Mouse (Mus musculus) olfactory bulb, adult 2 months (tissue): ENCODE measurements around the gene Prr3. TPM values are rescaled to one million over a fixed set of nuclear protein-coding genes. Genes with fewer than 3 reads are reported as not detected.
A peak's percentile ranks its signal among the peaks of the same experiment; 100 is the strongest.
"Not testable (repeated sequence)": the region's sequence is repeated elsewhere in the genome, so short reads cannot be mapped to it uniquely, and the experiment has no call there.

Experiments used
- H3K27ac ChIP-seq: fragments of 200-500 bp; 2 replicates; pipeline ENCODE4 v1.5.1; 2012; ENCODE audit warnings: low read depth, low read length; ENCODE audit not compliant: insufficient read depth
- H3K4me1 ChIP-seq: fragments of 200-500 bp; 2 replicates; pipeline ENCODE4 v1.6.1; 2012; ENCODE audit warnings: low read length; ENCODE audit not compliant: control insufficient read depth, insufficient read depth
- H3K4me3 ChIP-seq: fragments of 200-500 bp; 2 replicates; pipeline ENCODE4 v1.5.1; 2012; ENCODE audit warnings: mild to moderate bottlenecking, low read depth, low read length, moderate library complexity; ENCODE audit not compliant: insufficient read depth
- CTCF ChIP-seq: fragments of 200-500 bp; IDR thresholded peaks from 2 replicates; pipeline ENCODE4 v1.5.1; 2012; ENCODE audit warnings: low read depth, mild to moderate bottlenecking, low read length, moderate library complexity; ENCODE audit not compliant: insufficient read depth
- POLR2A ChIP-seq: fragments of 200-500 bp; IDR thresholded peaks from 2 replicates; pipeline ENCODE4 v1.6.1; 2012; ENCODE audit warnings: mild to moderate bottlenecking, low read depth, low read length, moderate library complexity; ENCODE audit not compliant: insufficient read depth
- WGBS: fragments of 180-500 bp; shearing (Covaris S2); methylation state at CpG from one replicate; pipeline ENCODE4 v1.1.7; 2018; 5-methylcytosine and 5-hydroxymethylcytosine counted together
- polyA plus RNA-seq: library from polyadenylated mRNA; stranded (reverse); fragments of >200 nt; gene quantifications from 2 replicates; pipeline ENCODE4 v1.2.4, GENCODE M21; 2012; ENCODE audit warnings: low replicate concordance; ENCODE audit not compliant: missing spikeins, insufficient read depth, insufficient read length

Gene Prr3
- polyA plus RNA-seq, 1 experiment: not detected

DNA sequence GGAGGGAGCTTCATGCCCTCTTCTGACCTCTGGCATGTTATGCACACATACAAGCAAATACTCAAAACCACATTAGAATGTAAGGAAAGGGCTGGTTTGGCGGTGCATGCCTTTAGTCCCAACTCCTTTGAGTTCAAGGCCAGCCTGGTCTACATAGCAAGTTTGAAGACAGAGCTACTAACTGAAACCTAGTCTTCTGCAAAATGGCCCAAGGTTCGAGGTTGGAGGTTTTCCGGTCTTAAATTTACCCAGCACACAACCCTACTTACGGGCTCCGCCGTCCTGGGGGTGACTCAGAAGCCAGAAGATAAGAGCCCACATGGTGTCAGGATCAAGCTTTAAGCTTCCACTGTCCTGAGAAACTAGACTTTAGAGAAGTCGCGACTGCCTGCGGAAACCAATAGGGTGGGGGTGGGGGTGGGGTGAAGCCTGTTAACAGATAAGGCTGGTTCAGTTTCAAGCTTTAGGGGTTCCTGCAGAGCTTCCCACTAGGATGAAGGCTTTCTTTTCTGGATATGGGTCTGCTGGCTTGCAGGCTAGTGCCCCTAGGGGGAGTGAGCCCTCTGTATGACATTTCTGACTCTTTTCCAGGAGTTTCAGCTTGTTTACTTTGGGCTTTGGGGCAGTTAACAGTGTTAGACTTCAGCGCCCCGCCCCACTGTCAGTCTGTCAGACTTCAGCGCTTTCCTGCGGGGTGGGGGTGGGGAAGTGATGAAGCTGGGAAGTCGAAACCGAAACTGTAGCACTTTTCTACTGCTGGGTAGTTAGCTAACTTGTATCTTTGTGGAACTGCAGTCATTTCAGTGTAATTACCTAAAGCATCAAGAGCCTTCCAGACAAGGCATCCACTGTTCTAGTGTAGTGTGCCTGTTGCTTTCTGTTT, 40.4 kb upstream of the Prr3 start, which contains the start of gene H2-T24:
Gene H2-T24 (minus strand): TSS at position 370 of the 883 bp plus-strand sequence.
- Histone ChIP-seq H3K4me1 (peaks cover 14% of the 10 kb centered on the region), H3K27ac (peak within 1 kb of the TSS; percentile 20; the same call in 1 of the 2 replicates), H3K4me3 (peak within 1 kb of the TSS; percentile 5; the same call in 1 of the 2 replicates)
- TF ChIP-seq POLR2A (no peak), CTCF (no peak)
- WGBS: 28% methylated on average over 15 of the region's 15 CpGs

DNA sequence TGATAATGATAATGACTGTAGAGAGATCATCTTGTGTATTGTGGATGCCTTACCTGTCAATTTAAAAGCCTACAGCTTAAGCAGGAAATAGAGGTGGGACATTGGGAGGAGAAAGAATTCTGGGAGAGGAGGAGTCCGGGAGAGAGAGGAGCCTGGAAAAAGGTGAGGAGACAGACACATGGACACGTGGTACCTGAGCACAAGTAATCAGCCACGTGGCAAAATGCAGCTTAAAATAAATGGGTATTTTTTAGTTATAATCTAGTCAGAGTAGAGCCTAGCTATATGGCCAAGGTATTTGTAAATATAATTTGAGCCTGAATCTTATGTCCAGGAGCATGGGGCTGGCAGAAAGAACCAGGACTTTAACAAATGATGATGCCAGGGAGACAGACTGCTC, 39.5 kb upstream of the Prr3 start:
- no peak overlapping the region for H3K27ac ChIP-seq
- peaks cover 11% of the 10 kb centered on the region for H3K4me1 ChIP-seq
- H3K4me3 ChIP-seq: no peak overlapping the region
- WGBS: 76% methylated on average over 3 of the region's 3 CpGs
- no peak for TF ChIP-seq POLR2A
- no peak for TF ChIP-seq CTCF

- TF ChIP-seq CTCF (no peak), POLR2A (no peak)
- 66% methylated on average over 2 of the region's 2 CpGs for WGBS
- peaks cover 10% of the 10 kb centered on the region for H3K4me1 ChIP-seq
- H3K27ac ChIP-seq: no peak overlapping the region
- no peak overlapping the region for H3K4me3 ChIP-seq
These were observed 38.9 kb upstream of the Prr3 start for GRCm38 (mm10) chr17:36018979-36019378.

DNA sequence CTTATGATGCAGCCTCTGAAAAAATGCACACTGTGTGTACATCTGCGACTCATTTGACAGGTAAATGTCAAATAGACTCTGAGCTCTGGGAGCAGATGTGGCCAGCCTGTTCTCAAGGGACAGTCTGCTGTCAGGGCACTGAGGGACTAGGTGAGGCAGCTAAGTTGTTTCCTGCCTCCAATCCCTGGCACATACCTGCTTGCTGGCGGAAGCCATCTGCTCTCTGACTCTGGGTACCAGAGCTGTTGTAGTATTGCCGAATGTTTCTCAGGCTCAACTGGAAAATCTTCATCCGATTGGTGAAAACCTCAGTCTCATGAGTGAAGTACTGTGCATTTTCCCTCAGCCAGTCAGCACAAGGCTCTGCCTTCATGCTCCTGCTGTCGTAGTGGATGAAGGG, 37.0 kb upstream of the Prr3 start:
- no peak for TF ChIP-seq POLR2A
- no peak for TF ChIP-seq CTCF
- Histone ChIP-seq H3K4me1 (peaks cover 6% of the 10 kb centered on the region; the same call in 1 of the 2 replicates), H3K27ac (no peak overlapping the region), H3K4me3 (no peak overlapping the region)
- WGBS: 94% methylated on average over 5 of the region's 5 CpGs

GRCm38 (mm10) chr17:36014977-36015376, 34.9 kb upstream of the Prr3 start:
- no peak overlapping the region for H3K4me3 ChIP-seq
- no peak overlapping the region for H3K27ac ChIP-seq
- 95% methylated on average over 5 of the region's 5 CpGs for WGBS
- H3K4me1 ChIP-seq: no peaks in the 10 kb centered on the region
- TF ChIP-seq POLR2A (no peak), CTCF (no peak)

- not testable (repeated sequence) for H3K4me1 ChIP-seq, H3K4me3 ChIP-seq, H3K27ac ChIP-seq
- 79% methylated on average over 7 of the region's 7 CpGs for WGBS
These were observed 24.4 kb upstream of the Prr3 start for GRCm38 (mm10) chr17:36004409-36004808.

DNA sequence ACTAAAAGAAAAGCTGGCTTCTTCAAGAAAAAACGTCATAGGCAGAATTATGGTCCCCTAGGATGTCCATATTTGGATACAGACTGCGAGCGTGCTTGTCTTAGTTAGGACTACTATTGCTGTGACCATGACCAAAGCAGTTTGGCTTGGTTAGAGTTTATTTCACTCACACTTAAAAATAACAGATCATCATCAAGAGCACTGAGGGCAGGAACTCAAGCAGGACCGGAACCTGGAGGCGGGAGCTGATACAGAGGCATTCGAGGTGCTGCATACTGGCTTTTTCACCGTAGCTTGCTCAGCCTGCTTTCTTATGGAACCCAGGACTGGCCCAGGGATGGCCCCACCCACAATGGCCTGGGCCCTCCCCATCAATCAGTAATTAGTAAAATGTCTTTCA, 23.3 kb upstream of the Prr3 start:
- 78% methylated on average over 7 of the region's 7 CpGs for WGBS
- Histone ChIP-seq H3K27ac (no peak overlapping the region), H3K4me1 (peaks cover 8% of the 10 kb centered on the region), H3K4me3 (no peak overlapping the region)
- TF ChIP-seq CTCF (no peak), POLR2A (no peak)

- peaks cover 15% of the 10 kb centered on the region for H3K4me1 ChIP-seq
- no peak for TF ChIP-seq CTCF
- TF ChIP-seq POLR2A: no peak
- 79% methylated on average over 6 of the region's 6 CpGs for WGBS
- H3K4me3 ChIP-seq: no peak overlapping the region
- no peak overlapping the region for H3K27ac ChIP-seq
These were observed 21.9 kb upstream of the Prr3 start for GRCm38 (mm10) chr17:36001966-36002365.

DNA sequence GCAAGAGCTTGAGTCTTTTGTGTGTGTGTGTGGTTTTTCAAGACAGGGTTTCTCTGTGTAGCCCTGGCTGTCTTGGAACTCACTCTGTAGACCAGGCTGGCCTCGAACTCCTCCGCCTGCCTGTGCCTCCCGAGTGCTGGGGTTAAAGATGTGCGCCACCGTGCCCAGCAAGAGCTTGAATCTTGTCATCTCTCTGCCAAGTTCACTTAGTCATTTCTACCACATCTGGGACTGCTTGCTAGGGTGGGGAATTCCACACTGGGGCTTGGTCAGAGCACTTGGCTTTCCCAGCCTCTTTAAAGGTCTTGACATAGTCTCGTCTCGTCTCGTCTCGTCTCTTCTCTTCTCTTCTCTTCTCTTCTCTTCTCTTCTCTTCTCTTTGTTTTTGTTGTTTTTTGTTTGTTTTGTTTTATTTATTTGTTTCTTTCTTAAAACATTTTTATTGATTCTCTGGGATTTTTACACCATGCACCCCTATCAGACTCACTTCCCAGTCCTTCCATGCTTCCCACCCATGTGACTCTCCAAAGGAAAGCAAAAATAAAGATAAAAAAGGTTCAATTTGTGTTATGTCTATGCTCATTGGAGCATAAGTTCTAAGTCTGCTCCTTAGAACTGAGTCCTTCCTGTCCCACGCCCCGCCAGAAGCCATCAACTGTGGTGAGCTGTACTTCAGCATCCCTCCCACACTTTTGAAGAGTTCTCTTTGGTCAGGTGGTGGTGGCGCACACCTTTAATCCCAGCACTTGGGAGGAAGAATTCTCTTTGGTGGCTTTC, 21.3 kb upstream of the Prr3 start:
- no peak for TF ChIP-seq CTCF
- no peak for TF ChIP-seq POLR2A
- 79% methylated on average over 12 of the region's 12 CpGs for WGBS

More for the DNA sequence above, 21.3 kb upstream of the Prr3 start:
- Histone ChIP-seq H3K4me3 (no peak overlapping the region), H3K27ac (no peak overlapping the region; the same call in 1 of the 2 replicates), H3K4me1 (peaks cover 17% of the 10 kb centered on the region)
